Mouse (Mus musculus) CH12.LX (cell line): ENCODE measurements at regions not wholly inside any gene's neighbourhood (a gene's known extent, or its start where the extent isn't known, plus 50 kb on each side); places are given as distances from the start of the nearest gene placed in this dataset.

Source experiments
- DNase-seq: peaks from one replicate; pipeline ENCODE4 v3.0.0-alpha.2; 2013; ENCODE audit errors: extremely low read depth
- H3K27ac ChIP-seq: 2 replicates; pipeline ENCODE4 v1.5.1; 2012; ENCODE audit warnings: low read depth, mild to moderate bottlenecking, control low read depth, moderate library complexity; ENCODE audit not compliant: insufficient read depth
- H3K27me3 ChIP-seq: replicated peaks from 2 replicates; pipeline ENCODE3; 2012; ENCODE audit warnings: inconsistent platforms
- H3K36me3 ChIP-seq, 2 experiments: replicated peaks in 1 of 2; 2 replicates each; pipeline versions ENCODE3 to v1.6.1; 2012; ENCODE audit warnings: inconsistent platforms in 1 of 2, low read length in 1 of 2, mild to moderate bottlenecking in 1 of 2, mixed read lengths in 1 of 2, moderate library complexity in 1 of 2; ENCODE audit not compliant: control insufficient read depth in 1 of 2, insufficient read depth in 1 of 2
- H3K4me1 ChIP-seq, 2 experiments: 2 replicates each; pipeline ENCODE4 v1.6.1; 2012; ENCODE audit warnings: inconsistent platforms in 1 of 2, moderate library complexity in 1 of 2; ENCODE audit not compliant: insufficient read depth in 2 of 2, control insufficient read depth in 1 of 2
- H3K4me2 ChIP-seq: 2 replicates; pipeline ENCODE4 v1.6.1; 2012; ENCODE audit warnings: low read depth, mild to moderate bottlenecking, control low read depth; ENCODE audit not compliant: poor library complexity, insufficient read depth, severe bottlenecking
- H3K4me3 ChIP-seq, 3 experiments: fragments of 150-350 bp in 1 of 3; sonication (generic) in 1 of 3; replicated peaks in 1 of 3; 2 replicates each; pipeline versions ENCODE3 to v1.5.1; 2011 to 2012; ENCODE audit warnings: low read depth in 2 of 3, low read length in 2 of 3, mild to moderate bottlenecking in 2 of 3, moderate library complexity in 2 of 3, control low read depth in 1 of 3, improper control_type of control experiment in 1 of 3, inconsistent platforms in 1 of 3, mixed read lengths in 1 of 3; ENCODE audit not compliant: poor library complexity in 1 of 3
- H3K79me2 ChIP-seq: replicated peaks from 2 replicates; pipeline ENCODE4 v1.6.1; 2012; ENCODE audit warnings: mild to moderate bottlenecking, moderate library complexity; ENCODE audit not compliant: control insufficient read depth, poor library complexity, insufficient read depth, severe bottlenecking; ENCODE audit errors: extremely low read depth
- H3K9ac ChIP-seq: 2 replicates; pipeline ENCODE4 v1.6.1; 2012; ENCODE audit warnings: low read depth, mild to moderate bottlenecking, control low read depth, moderate library complexity; ENCODE audit not compliant: insufficient read depth
- H3K9me3 ChIP-seq: replicated peaks from 2 replicates; pipeline ENCODE3; 2012; ENCODE audit warnings: low read length, inconsistent platforms, mixed read lengths
- BHLHE40 ChIP-seq: IDR thresholded peaks from 2 replicates; pipeline ENCODE4 v1.6.1; 2011; ENCODE audit warnings: mild to moderate bottlenecking, low read depth, low read length, improper control_type of control experiment
- CHD1 ChIP-seq: IDR thresholded peaks from 2 replicates; pipeline ENCODE4 v1.6.1; 2012; ENCODE audit warnings: low read depth, low read length, improper control_type of control experiment, inconsistent platforms
- CHD2 ChIP-seq: IDR thresholded peaks from 2 replicates; pipeline ENCODE4 v1.6.1; 2011; ENCODE audit warnings: low read length, improper control_type of control experiment
- CTCF ChIP-seq, 2 experiments: IDR thresholded peaks in 1 of 2; conservative IDR thresholded peaks in 1 of 2; 2 replicates each; pipeline ENCODE4 v1.5.1; 2011 to 2012; ENCODE audit warnings: low read depth in 2 of 2, low read length in 2 of 2, improper control_type of control experiment in 1 of 2, inconsistent platforms in 1 of 2, mild to moderate bottlenecking in 1 of 2, moderate library complexity in 1 of 2
- ELF1 ChIP-seq: IDR thresholded peaks from 2 replicates; pipeline ENCODE4 v1.6.1; 2014; ENCODE audit warnings: low read depth, mild to moderate bottlenecking, inconsistent platforms, low read length, improper control_type of control experiment
- EP300 ChIP-seq: IDR thresholded peaks from 2 replicates; pipeline ENCODE4 v1.6.1; 2011; ENCODE audit warnings: low read length, improper control_type of control experiment
- ETS1 ChIP-seq: conservative IDR thresholded peaks from 2 replicates; pipeline ENCODE4 v1.6.1; 2012; ENCODE audit warnings: low read depth, mild to moderate bottlenecking, inconsistent platforms, low read length, improper control_type of control experiment, moderate library complexity
- GABPA ChIP-seq: IDR thresholded peaks from 2 replicates; pipeline ENCODE4 v1.6.1; 2012; ENCODE audit warnings: low read depth, low read length, improper control_type of control experiment, inconsistent platforms; ENCODE audit not compliant: insufficient replicate concordance
- HCFC1 ChIP-seq: IDR thresholded peaks from 2 replicates; pipeline ENCODE4 v1.6.1; 2012; ENCODE audit warnings: low read depth, mild to moderate bottlenecking, inconsistent platforms, low read length, improper control_type of control experiment
- JUN ChIP-seq: IDR thresholded peaks from 2 replicates; pipeline ENCODE4 v1.6.1; 2011; ENCODE audit warnings: low read depth, mild to moderate bottlenecking, low read length, improper control_type of control experiment, moderate library complexity; ENCODE audit not compliant: insufficient read depth
- JUND ChIP-seq: conservative IDR thresholded peaks from 2 replicates; pipeline ENCODE4 v1.6.1; 2011; ENCODE audit warnings: low read depth, low read length, improper control_type of control experiment
- KAT2A ChIP-seq: IDR thresholded peaks from 2 replicates; pipeline ENCODE4 v1.6.1; 2012; ENCODE audit warnings: low read length, improper control_type of control experiment, inconsistent platforms; ENCODE audit not compliant: insufficient replicate concordance
- MAX ChIP-seq: IDR thresholded peaks from 2 replicates; pipeline ENCODE4 v1.6.1; 2011; ENCODE audit warnings: low read length, improper control_type of control experiment
- MAZ ChIP-seq: IDR thresholded peaks from 2 replicates; pipeline ENCODE4 v1.6.1; 2012; ENCODE audit warnings: low read depth, mild to moderate bottlenecking, inconsistent platforms, low read length, improper control_type of control experiment, moderate library complexity
- MEF2A ChIP-seq: IDR thresholded peaks from 2 replicates; pipeline ENCODE4 v1.6.1; 2014; ENCODE audit warnings: low read depth, mild to moderate bottlenecking, inconsistent platforms, low read length, improper control_type of control experiment, borderline replicate concordance
- MXI1 ChIP-seq: IDR thresholded peaks from 2 replicates; pipeline ENCODE4 v1.6.1; 2011; ENCODE audit warnings: mild to moderate bottlenecking, low read depth, low read length, improper control_type of control experiment
- NELFE ChIP-seq: IDR thresholded peaks from 2 replicates; pipeline ENCODE4 v1.6.1; 2011; ENCODE audit warnings: low read depth, low read length, improper control_type of control experiment
- NRF1 ChIP-seq: IDR thresholded peaks from 2 replicates; pipeline ENCODE4 v1.6.1; 2014; ENCODE audit warnings: low read depth, mild to moderate bottlenecking, inconsistent platforms, low read length, improper control_type of control experiment, moderate library complexity
- PAX5 ChIP-seq: IDR thresholded peaks from 2 replicates; pipeline ENCODE4 v1.6.1; 2012; ENCODE audit warnings: low read length, inconsistent platforms, mixed read lengths
- POLR2A ChIP-seq: IDR thresholded peaks from 2 replicates; pipeline ENCODE4 v1.6.1; 2011; ENCODE audit warnings: low read depth, mild to moderate bottlenecking, improper control_type of control experiment, low read length
- POLR2AphosphoS2 ChIP-seq: IDR thresholded peaks from 2 replicates; pipeline ENCODE4 v1.6.1; 2011; ENCODE audit warnings: low read depth, low read length, improper control_type of control experiment
- RAD21 ChIP-seq: IDR thresholded peaks from 2 replicates; pipeline ENCODE4 v1.6.1; 2011; ENCODE audit warnings: low read depth, mild to moderate bottlenecking, low read length, improper control_type of control experiment, moderate library complexity
- RCOR1 ChIP-seq: conservative IDR thresholded peaks from 2 replicates; pipeline ENCODE4 v1.6.1; 2012; ENCODE audit warnings: low read depth, mild to moderate bottlenecking, inconsistent platforms, low read length, improper control_type of control experiment
- TBP ChIP-seq: conservative IDR thresholded peaks from 2 replicates; pipeline ENCODE4 v1.6.1; 2011; ENCODE audit warnings: low read depth, low read length, improper control_type of control experiment
- TCF12 ChIP-seq: IDR thresholded peaks from 2 replicates; pipeline ENCODE4 v1.6.1; 2014; ENCODE audit warnings: low read depth, mild to moderate bottlenecking, inconsistent platforms, low read length, improper control_type of control experiment
- USF1 ChIP-seq: IDR thresholded peaks from 2 replicates; pipeline ENCODE4 v1.6.1; 2014; ENCODE audit warnings: low read depth, mild to moderate bottlenecking, inconsistent platforms, low read length, improper control_type of control experiment
- ZC3H11A ChIP-seq: IDR thresholded peaks from 2 replicates; pipeline ENCODE4 v1.6.1; 2012; ENCODE audit warnings: low read depth, mild to moderate bottlenecking, inconsistent platforms, low read length, improper control_type of control experiment
- ZKSCAN1 ChIP-seq: IDR thresholded peaks from 2 replicates; pipeline ENCODE4 v1.6.1; 2012; ENCODE audit warnings: low read depth, inconsistent platforms, low read length, improper control_type of control experiment, borderline replicate concordance
- ZMIZ1 ChIP-seq: IDR thresholded peaks from 2 replicates; pipeline ENCODE4 v1.6.1; 2012; ENCODE audit warnings: low read depth, mild to moderate bottlenecking, inconsistent platforms, low read length, improper control_type of control experiment
- dilution Hi-C: fragments of 300-500 bp; cut with MboI; formaldehyde crosslinking; loops from 2 replicates; pipeline ENCODE4 v1.14.3; 2020; ENCODE audit warnings: low sequenced_read_pairs; ENCODE audit not compliant: extremely low pct_unique_long_range_greater_than_20kb, extremely low pct_ligation_motif_present
- in situ Hi-C: fragments of 300-500 bp; cut with MboI; formaldehyde crosslinking; loops from 3 replicates; pipeline ENCODE4 v1.14.3; 2019; ENCODE audit warnings: low sequenced_read_pairs, low pct_ligation_motif_present, low pct_unique_long_range_greater_than_20kb, mixed read lengths

GRCm38 (mm10) chr11:54195954-54196353 is 53.5 kb downstream of the Csf2 start:
- no peaks in the 10 kb centered on the region for H3K9me3 ChIP-seq
- in situ Hi-C loops (no loop called here), dilution Hi-C loops (no loop called here)
- H3K4me3 ChIP-seq = no peak overlapping the region
- peaks cover 24 to 26% of the 10 kb centered on the region in 2 experiments for H3K4me1 ChIP-seq
- no peak overlapping the region for H3K4me2 ChIP-seq
- H3K36me3 ChIP-seq = no peaks in the 10 kb centered on the region
- H3K27me3 ChIP-seq = no peaks in the 10 kb centered on the region
- no peak overlapping the region for H3K9ac ChIP-seq
- no peaks in the 10 kb centered on the region for H3K79me2 ChIP-seq
- no peak for TF ChIP-seq NELFE
- TF ChIP-seq TCF12 = no peak
- TF ChIP-seq MAX = no peak
- no peak for TF ChIP-seq POLR2A
- no peak for DNase-seq
- H3K27ac ChIP-seq = no peak overlapping the region

- no peaks in the 10 kb centered on the region for H3K27me3 ChIP-seq
- in situ Hi-C loops (no loop called here), dilution Hi-C loops (no loop called here)
- TF ChIP-seq GABPA = no peak
- no peak for TF ChIP-seq MAZ
- no peak for TF ChIP-seq POLR2AphosphoS2
- TF ChIP-seq USF1 = no peak
- no peak for TF ChIP-seq MAX
- TF ChIP-seq NRF1 = no peak
- TF ChIP-seq ZMIZ1 = no peak
- no peak for TF ChIP-seq KAT2A
- no peaks in the 10 kb centered on the region for H3K79me2 ChIP-seq
- H3K27ac ChIP-seq = no peak overlapping the region
- peaks cover 18 to 19% of the 10 kb centered on the region in 2 experiments for H3K4me1 ChIP-seq
- no peaks in the 10 kb centered on the region for H3K9me3 ChIP-seq
- H3K4me2 ChIP-seq = no peak overlapping the region
- no peak for DNase-seq
- no peaks in the 10 kb centered on the region for H3K36me3 ChIP-seq
- no peak overlapping the region for H3K9ac ChIP-seq
- no peak overlapping the region for H3K4me3 ChIP-seq
These were observed 54.7 kb downstream of the Csf2 start for GRCm38 (mm10) chr11:54194733-54195132.

- Histone ChIP-seq H3K27me3 (no peaks in the 10 kb centered on the region), H3K4me2 (no peak overlapping the region), H3K4me1 (peaks cover 27 to 28% of the 10 kb centered on the region in 2 experiments), H3K79me2 (no peaks in the 10 kb centered on the region), H3K27ac (no peak overlapping the region), H3K9me3 (no peaks in the 10 kb centered on the region), H3K4me3 (no peak overlapping the region), H3K9ac (no peak overlapping the region), H3K36me3 (no peaks in the 10 kb centered on the region)
- in situ Hi-C loops (no loop called here), dilution Hi-C loops (no loop called here)
- DNase-seq = no peak
- TF ChIP-seq JUND (peak; percentile 32; the same call in 1 of the 2 replicates), PAX5 (no peak), NELFE (no peak), ZKSCAN1 (no peak), ZC3H11A (no peak), CTCF (conservative IDR thresholded peaks at IDR 0.05 in 1 of 2, IDR thresholded peaks at IDR 0.05 in 1 of 2; ENCODE audit: low read depth in 2 of 2, low read length in 2 of 2) (no peak), EP300 (peak; percentile 64), MEF2A (peak; percentile 68; the same call in 1 of the 2 replicates), RAD21 (no peak), BHLHE40 (peak; percentile 88), TBP (no peak), CHD1 (no peak), MAX (no peak), ETS1 (0 out of 2 replicates have a peak, but pooled peaks have one; percentile 36), CHD2 (no peak), JUN (peak; percentile 26; the same call in 1 of the 2 replicates), RCOR1 (no peak), HCFC1 (no peak), ELF1 (no peak), MXI1 (no peak)
These were observed 57.2 kb downstream of the Csf2 start for GRCm38 (mm10) chr11:54192275-54192674.
